Mouse (Mus musculus): ENCODE data around the gene Crebrf. TPM values are rescaled to one million over a fixed set of nuclear protein-coding genes. Genes with fewer than 3 reads are reported as not detected.

Gene Crebrf
- total and polyA plus RNA-seq, 2 experiments from 2014 or later = 10.2 to 18.5 TPM

DNA sequence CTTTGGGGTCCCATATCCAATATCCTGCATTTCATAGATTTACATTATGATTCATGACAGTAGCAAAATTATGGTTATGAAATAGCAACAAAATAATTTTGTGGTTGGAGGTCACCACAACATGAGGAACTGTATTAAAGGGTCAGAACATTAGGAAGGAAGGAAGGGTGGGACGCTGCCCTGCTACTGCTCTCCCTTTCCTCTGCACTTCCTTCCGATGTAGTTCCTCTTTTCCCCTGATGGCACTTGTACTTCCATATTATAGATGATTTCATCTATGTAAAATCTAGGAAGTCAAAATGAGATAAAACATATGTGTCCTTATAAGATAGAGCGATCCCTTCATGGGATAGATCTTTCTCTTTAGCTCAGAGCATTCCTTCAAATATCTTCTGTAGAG lies 34.5 kb downstream of the Crebrf start:
- Histone ChIP-seq H3K4me1 (ENCODE audit: insufficient read depth, low read length) (no peaks in the 10 kb centered on the region), H3K27ac (ENCODE audit: low read depth, low read length) (no peak overlapping the region), H3K9ac (replicated peaks; ENCODE audit: low read length, poor library complexity, severe bottlenecking) (no peak overlapping the region), H3K36me3 (ENCODE audit: insufficient read depth, low read length) (no peaks in the 10 kb centered on the region), H3K27me3 (ENCODE audit: insufficient read depth, low read length) (no peaks in the 10 kb centered on the region), H3K4me2 (ENCODE audit: low read depth, low read length, poor library complexity, severe bottlenecking) (no peak overlapping the region), H3K9me3 (ENCODE audit: low read length) (no peaks in the 10 kb centered on the region), H3K4me3 (ENCODE audit: low read depth, low read length) (no peak overlapping the region)
- 88% methylated on average over 3 of the region's 3 CpGs for WGBS
- TF ChIP-seq CTCF (IDR thresholded peaks at IDR 0.05) = no peak
- no peak for ATAC-seq (ENCODE audit: low FRiP score)
- no peak for DNase-seq (ENCODE audit: low spot score)

GRCm38 (mm10) chr17:26752297-26752696 lies 36.8 kb downstream of the Crebrf start:
- ATAC-seq (ENCODE audit: low FRiP score) (no peak), DNase-seq (ENCODE audit: low spot score) (no peak)
- Histone ChIP-seq H3K4me3 (ENCODE audit: low read depth, low read length) (no peak overlapping the region), H3K4me1 (ENCODE audit: insufficient read depth, low read length) (no peaks in the 10 kb centered on the region), H3K4me2 (ENCODE audit: low read depth, low read length, poor library complexity, severe bottlenecking) (no peak overlapping the region), H3K9me3 (ENCODE audit: low read length) (no peaks in the 10 kb centered on the region), H3K36me3 (ENCODE audit: insufficient read depth, low read length) (no peaks in the 10 kb centered on the region), H3K27me3 (ENCODE audit: insufficient read depth, low read length) (no peaks in the 10 kb centered on the region), H3K27ac (ENCODE audit: low read depth, low read length) (no peak overlapping the region), H3K9ac (replicated peaks; ENCODE audit: low read length, poor library complexity, severe bottlenecking) (no peak overlapping the region)
- TF ChIP-seq CTCF (IDR thresholded peaks at IDR 0.05) = no peak
- 89% methylated on average over 1 of the region's 1 CpGs for WGBS

DNA sequence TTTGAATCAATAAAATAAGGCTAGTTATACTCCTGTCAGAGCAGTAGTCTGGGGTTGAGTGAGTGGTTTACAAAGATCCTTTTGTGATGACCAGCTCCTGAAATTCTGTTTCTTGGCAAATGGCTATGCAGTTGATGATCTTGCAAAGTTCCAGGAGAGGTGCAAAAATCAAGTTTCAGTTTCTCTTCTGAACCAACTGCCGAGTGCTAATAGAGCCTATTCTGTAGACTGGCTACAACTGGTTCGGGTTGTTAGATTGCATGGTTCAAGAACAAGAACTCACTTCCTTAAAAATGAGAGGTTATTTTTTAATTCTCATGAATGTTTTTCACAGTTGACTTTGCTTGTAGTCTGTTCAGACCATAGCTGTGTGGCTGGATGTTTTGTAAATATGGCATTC lies 38.0 kb downstream of the Crebrf start:
- Histone ChIP-seq H3K4me2 (ENCODE audit: low read depth, low read length, poor library complexity, severe bottlenecking) (no peak overlapping the region), H3K27ac (ENCODE audit: low read depth, low read length) (no peak overlapping the region), H3K27me3 (ENCODE audit: insufficient read depth, low read length) (no peaks in the 10 kb centered on the region), H3K9me3 (ENCODE audit: low read length) (no peaks in the 10 kb centered on the region), H3K36me3 (ENCODE audit: insufficient read depth, low read length) (no peaks in the 10 kb centered on the region), H3K4me3 (ENCODE audit: low read depth, low read length) (no peak overlapping the region), H3K4me1 (ENCODE audit: insufficient read depth, low read length) (no peaks in the 10 kb centered on the region), H3K9ac (replicated peaks; ENCODE audit: low read length, poor library complexity, severe bottlenecking) (no peak overlapping the region)
- no peak for DNase-seq (ENCODE audit: low spot score)
- no peak for ATAC-seq (ENCODE audit: low FRiP score)
- TF ChIP-seq CTCF (IDR thresholded peaks at IDR 0.05) = no peak
- WGBS = 96% methylated on average over 2 of the region's 2 CpGs

DNA sequence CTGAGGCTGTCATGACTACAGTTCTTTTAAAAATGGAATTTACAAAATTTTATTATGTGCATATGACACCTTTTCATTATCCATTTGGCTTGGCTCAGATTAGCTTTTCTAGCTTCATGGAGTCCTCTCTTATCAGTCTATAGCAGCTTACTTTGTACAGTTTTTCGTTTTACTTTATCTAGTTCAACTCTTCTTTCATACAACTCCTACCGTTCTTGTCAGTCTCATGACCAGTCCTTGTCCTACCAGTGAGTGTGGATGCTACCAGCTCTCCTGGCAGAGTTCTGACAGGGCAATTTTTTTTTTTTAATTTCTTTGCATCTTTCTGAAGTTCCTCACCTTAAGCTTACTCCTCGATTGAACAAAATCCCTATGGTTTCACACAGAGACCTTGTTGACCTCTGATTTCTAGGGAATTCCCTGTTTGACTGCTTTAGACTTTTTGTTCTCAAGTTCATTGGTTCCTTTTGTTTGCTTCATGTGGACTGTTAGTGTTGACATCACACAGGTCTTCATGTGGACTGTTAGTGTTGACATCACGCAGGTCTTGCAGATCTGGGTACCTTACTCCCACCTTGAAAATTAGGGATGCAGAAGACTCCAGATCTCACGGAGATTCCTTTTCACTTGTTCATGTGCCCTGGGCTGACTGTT lies 51.8 kb downstream of the Crebrf start:
- ATAC-seq (ENCODE audit: low FRiP score) = no peak
- no peak overlapping the region for H3K27ac ChIP-seq (ENCODE audit: low read depth, low read length)
- no peak for DNase-seq (ENCODE audit: low spot score)
- no peak overlapping the region for H3K9ac ChIP-seq (replicated peaks; ENCODE audit: low read length, poor library complexity, severe bottlenecking)
- H3K4me3 ChIP-seq (ENCODE audit: low read depth, low read length) = no peak overlapping the region
- no peak for TF ChIP-seq CTCF (IDR thresholded peaks at IDR 0.05)
- H3K9me3 ChIP-seq (ENCODE audit: low read length) = no peaks in the 10 kb centered on the region
- H3K4me2 ChIP-seq (ENCODE audit: low read depth, low read length, poor library complexity, severe bottlenecking) = no peak overlapping the region
- H3K36me3 ChIP-seq (ENCODE audit: insufficient read depth, low read length) = peaks cover 4% of the 10 kb centered on the region
- no peaks in the 10 kb centered on the region for H3K27me3 ChIP-seq (ENCODE audit: insufficient read depth, low read length)
- WGBS = 86% methylated on average over 5 of the region's 5 CpGs
- H3K4me1 ChIP-seq (ENCODE audit: insufficient read depth, low read length) = no peaks in the 10 kb centered on the region

DNA sequence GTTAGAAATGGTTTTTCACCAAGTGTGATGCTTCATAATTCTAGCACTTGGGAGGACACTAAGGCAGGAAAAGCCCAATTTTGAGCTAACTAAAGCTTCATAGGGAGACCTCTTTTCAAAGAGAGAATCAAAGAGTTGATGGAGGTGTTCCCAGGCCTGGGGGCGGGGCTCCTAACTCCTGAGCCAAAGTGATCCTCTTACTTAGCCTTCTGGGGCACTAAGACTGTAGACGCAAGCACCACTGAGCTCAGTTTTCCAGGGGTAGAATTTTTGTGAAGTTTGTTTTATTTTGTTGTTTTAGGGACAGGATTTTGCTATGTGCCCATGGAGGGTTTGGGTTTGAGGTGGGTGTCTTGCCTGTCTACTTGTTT lies 52.3 kb downstream of the Crebrf start:
- TF ChIP-seq CTCF (IDR thresholded peaks at IDR 0.05) = no peak
- Histone ChIP-seq H3K4me3 (ENCODE audit: low read depth, low read length) (no peak overlapping the region), H3K27me3 (ENCODE audit: insufficient read depth, low read length) (no peaks in the 10 kb centered on the region), H3K27ac (ENCODE audit: low read depth, low read length) (no peak overlapping the region), H3K4me1 (ENCODE audit: insufficient read depth, low read length) (no peaks in the 10 kb centered on the region), H3K36me3 (ENCODE audit: insufficient read depth, low read length) (peaks cover 4% of the 10 kb centered on the region; the same call in 1 of the 2 replicates), H3K9me3 (ENCODE audit: low read length) (no peaks in the 10 kb centered on the region), H3K9ac (replicated peaks; ENCODE audit: low read length, poor library complexity, severe bottlenecking) (no peak overlapping the region), H3K4me2 (ENCODE audit: low read depth, low read length, poor library complexity, severe bottlenecking) (no peak overlapping the region)
- DNase-seq (ENCODE audit: low spot score) (no peak), ATAC-seq (ENCODE audit: low FRiP score) (no peak)
- WGBS = 74% methylated on average over 2 of the region's 2 CpGs

DNA sequence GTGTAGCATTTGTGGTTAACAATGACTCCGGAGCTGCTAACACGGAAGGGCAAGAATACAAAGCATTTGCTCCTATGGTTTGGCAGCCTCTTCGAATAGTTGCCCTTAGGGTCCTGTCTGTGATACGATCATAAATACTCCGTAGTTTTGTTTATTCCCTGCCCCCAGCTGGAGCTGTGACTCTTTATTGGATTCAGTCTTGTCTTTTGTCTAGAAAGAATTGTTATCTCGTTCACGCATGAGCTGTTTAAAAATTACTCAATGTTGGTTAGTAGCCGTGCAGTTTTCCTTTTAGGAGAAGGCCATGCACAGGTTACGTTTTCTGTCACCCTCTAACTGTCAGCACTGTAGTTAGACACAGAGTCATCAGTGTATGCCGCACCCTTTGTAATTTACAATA lies 60.8 kb downstream of the Crebrf start:
- H3K9me3 ChIP-seq (ENCODE audit: low read length) = no peaks in the 10 kb centered on the region
- no peak for TF ChIP-seq CTCF (IDR thresholded peaks at IDR 0.05)
- H3K4me1 ChIP-seq (ENCODE audit: insufficient read depth, low read length) = no peaks in the 10 kb centered on the region
- no peak overlapping the region for H3K27ac ChIP-seq (ENCODE audit: low read depth, low read length)
- no peak overlapping the region for H3K4me2 ChIP-seq (ENCODE audit: low read depth, low read length, poor library complexity, severe bottlenecking)
- no peak overlapping the region for H3K9ac ChIP-seq (replicated peaks; ENCODE audit: low read length, poor library complexity, severe bottlenecking)
- peaks cover 5% of the 10 kb centered on the region; the same call in 1 of the 2 replicates for H3K36me3 ChIP-seq (ENCODE audit: insufficient read depth, low read length)
- H3K4me3 ChIP-seq (ENCODE audit: low read depth, low read length) = no peak overlapping the region
- WGBS = 56% methylated on average over 10 of the region's 10 CpGs
- ATAC-seq (ENCODE audit: low FRiP score) = no peak
- peak; percentile 1 for DNase-seq (ENCODE audit: low spot score)
- H3K27me3 ChIP-seq (ENCODE audit: insufficient read depth, low read length) = no peaks in the 10 kb centered on the region
